ENCODE assay signal across 14 mouse cellular contexts in genomic region chr9:53899836-53900235, GRCm38 (mm10). TPM values are rescaled to one million over a fixed set of nuclear protein-coding genes. Genes with fewer than 3 reads are reported as not detected.
DNase-seq lines count a peak whose midpoint lies in the region; ATAC-seq and TF ChIP-seq lines count a peak whose summit lies in the region.
"Had no signal": no experiment of that assay in that cellular context is flagged by ENCODE, and none has a peak within 500 bp of the region (broad histone marks: within the 10 kb centered on the region; RNA-seq: fewer than 3 reads in every experiment).

No protein-coding gene starts in this region.

- H3K4me2 ChIP-seq in hindbrain, postnatal 0 days (ENCODE audit: low read depth, low read length), result no peak overlapping the region
- H3K4me2 ChIP-seq in hindbrain, embryonic 13.5 days, result no peak overlapping the region
- H3K4me2 ChIP-seq: intestine, embryonic 15.5 days; lung, embryonic 15.5 days had no signal

- peak; percentile 59 for ATAC-seq in hindbrain, postnatal 0 days
- no peak for ATAC-seq in hindbrain, embryonic 13.5 days (ENCODE audit: low FRiP score)
- no peak for ATAC-seq in erythroblast, adult 5-6 weeks (replicated peaks; ENCODE audit: low FRiP score, poor library complexity, severe bottlenecking)
- ATAC-seq: intestine, embryonic 15.5 days had no signal

- no peak for TF ChIP-seq CTCF in hindbrain, postnatal 0 days (IDR thresholded peaks at IDR 0.05; ENCODE audit: low read depth)
- TF ChIP-seq CTCF in brain, embryonic 14.5 days (IDR thresholded peaks at IDR 0.05; ENCODE audit: borderline replicate concordance, extremely low read depth, insufficient read depth, insufficient read length), result no peak
- no peak for TF ChIP-seq CTCF in cerebellum, adult 2 months (IDR thresholded peaks at IDR 0.05; ENCODE audit: borderline replicate concordance, insufficient read depth, low read depth, low read length)

- DNase-seq in hindbrain, postnatal 0 days (ENCODE audit: low spot score), result peak; percentile 76
- peak; percentile 79 for DNase-seq in brain, embryonic 14.5 days (ENCODE audit: low read depth)
- peak; percentile 22 to 42 for DNase-seq in cerebellum, adult 2 months
- DNase-seq in gonadal fat pad, adult 2 months (ENCODE audit: low read depth), result peak; percentile 26
- DNase-seq in urinary bladder, postnatal 4 days (ENCODE audit: low spot score in 2 of 2), result no peak
- DNase-seq: heart, postnatal 14 days; thymus, postnatal 25 days had no signal

- no peaks in the 10 kb centered on the region for H3K4me1 ChIP-seq in hindbrain, postnatal 0 days (ENCODE audit: insufficient read depth, low read length)
- H3K4me1 ChIP-seq in hindbrain, embryonic 13.5 days (replicated peaks), result no peaks in the 10 kb centered on the region; the same call in 1 of the 2 replicates
- peaks cover 5% of the 10 kb centered on the region for H3K4me1 ChIP-seq in cerebellum, adult 2 months (ENCODE audit: control insufficient read depth, insufficient read depth, low read length)
- H3K4me1 ChIP-seq: intestine, embryonic 15.5 days; lung, embryonic 15.5 days had no signal

- 0 out of 2 replicates have a peak overlapping the region, but pooled peaks have one; percentile 1 for H3K27ac ChIP-seq in hindbrain, postnatal 0 days
- no peak overlapping the region for H3K27ac ChIP-seq in hindbrain, embryonic 13.5 days
- H3K27ac ChIP-seq in cerebellum, adult 2 months (ENCODE audit: insufficient read depth, low read length), result no peak overlapping the region
- H3K27ac ChIP-seq: intestine, embryonic 15.5 days; kidney, postnatal 0 days; lung, embryonic 15.5 days had no signal

- no peaks in the 10 kb centered on the region for H3K9me3 ChIP-seq in hindbrain, postnatal 0 days (ENCODE audit: low read length)
- H3K9me3 ChIP-seq in hindbrain, embryonic 13.5 days, result no peaks in the 10 kb centered on the region
- H3K9me3 ChIP-seq: intestine, embryonic 15.5 days; lung, embryonic 15.5 days had no signal

- no peak for TF ChIP-seq POLR2A in brain, embryonic 14.5 days (IDR thresholded peaks at IDR 0.05; ENCODE audit: borderline replicate concordance, extremely low read depth, insufficient read depth, insufficient read length, poor library complexity, severe bottlenecking)
- TF ChIP-seq POLR2A in cerebellum, adult 2 months (IDR thresholded peaks at IDR 0.05; ENCODE audit: borderline replicate concordance, insufficient read depth, low read length), result no peak

- 68% methylated on average over 6 of the region's 6 CpGs for WGBS in hindbrain, postnatal 0 days
- 86% methylated on average over 6 of the region's 6 CpGs for WGBS in hindbrain, embryonic 13.5 days
- WGBS in cerebellum, adult 2 months, result 12% methylated on average over 6 of the region's 6 CpGs

- no peak overlapping the region for H3K4me3 ChIP-seq in hindbrain, postnatal 0 days (ENCODE audit: low read length)
- H3K4me3 ChIP-seq in hindbrain, embryonic 13.5 days, result no peak overlapping the region
- no peak overlapping the region for H3K4me3 ChIP-seq in cerebellum, adult 2 months (replicated peaks; ENCODE audit: insufficient read depth, low read depth, low read length)
- H3K4me3 ChIP-seq: intestine, embryonic 15.5 days; lung, embryonic 15.5 days had no signal

- no peak overlapping the region for H3K9ac ChIP-seq in hindbrain, postnatal 0 days (replicated peaks; ENCODE audit: low read length)
- no peak overlapping the region for H3K9ac ChIP-seq in hindbrain, embryonic 13.5 days
- H3K9ac ChIP-seq: intestine, embryonic 15.5 days; lung, embryonic 15.5 days had no signal

- H3K36me3 ChIP-seq in hindbrain, postnatal 0 days (ENCODE audit: insufficient read depth, low read length), result no peaks in the 10 kb centered on the region
- H3K36me3 ChIP-seq in hindbrain, embryonic 13.5 days, result no peaks in the 10 kb centered on the region
- H3K36me3 ChIP-seq: intestine, embryonic 15.5 days; lung, embryonic 15.5 days had no signal

- no peaks in the 10 kb centered on the region for H3K27me3 ChIP-seq in hindbrain, postnatal 0 days (ENCODE audit: insufficient read depth, low read length)
- no peaks in the 10 kb centered on the region for H3K27me3 ChIP-seq in hindbrain, embryonic 13.5 days
- no peaks in the 10 kb centered on the region for H3K27me3 ChIP-seq in cerebellum, adult 2 months (ENCODE audit: control insufficient read depth, insufficient read depth, low read length)
- H3K27me3 ChIP-seq: CH12.LX; intestine, embryonic 15.5 days; lung, embryonic 15.5 days had no signal

RNA-seq across cellular contexts. Expression of gene Sln, which starts 49.9 kb away (rescaled TPM):
- total RNA-seq in hindbrain, postnatal 0 days (2014; rRNA removed), result 0.86 TPM in 1 of 2 replicates, not detected in the other
- 0.14 TPM in 1 of 2 replicates, not detected in the other for polyA plus RNA-seq in hindbrain, postnatal 0 days (2015; fragmentation: Nextera tagmentation; extraction: Ambion mirVana)
- 0.63 and 1.2 TPM in 2 replicates for polyA plus RNA-seq in hindbrain, embryonic 13.5 days (2015; fragmentation: Nextera tagmentation; extraction: Ambion mirVana)
- 0.14 and 0.39 TPM in 2 replicates for polyA plus RNA-seq in brain, embryonic 14.5 days (2012; rRNA removed)
- 1.3 and 1.6 TPM in 2 replicates for polyA plus RNA-seq in cerebellum, adult 2 months (2012; rRNA removed)
- 0.20 and 0.56 TPM in 2 replicates for polyA plus RNA-seq in gonadal fat pad, adult 2 months (2012; rRNA removed)
- total RNA-seq in erythroblast, adult 5-6 weeks (2015; ENCODE audit: low replicate concordance), result not detected in 2 replicates
- total RNA-seq in erythroblast, adult 5-6 weeks (2017; ENCODE audit: low replicate concordance), result not detected in 2 replicates
- total RNA-seq: CH12.LX; liver, adult 2 months had no signal
- polyA plus RNA-seq: kidney, postnatal 0 days; liver, adult 2 months had no signal

Comparison
In these comparisons a context has a peak if more than half of its experiments do, and no peak if none do; other contexts are left out.
1. DNase-seq: peak in hindbrain, postnatal 0 days (single experiment), brain, embryonic 14.5 days (single experiment), cerebellum, adult 2 months (2 of 2) and gonadal fat pad, adult 2 months (single experiment); none in urinary bladder, postnatal 4 days (0 of 2).